Mouse (Mus musculus): Measurements from ENCODE around the gene Cdsn. TPM values are rescaled to one million over a fixed set of nuclear protein-coding genes. Genes with fewer than 3 reads are reported as not detected.

Gene Cdsn
- polyA plus RNA-seq, 1 experiment from 2014 or later: 0.20 TPM

- no peaks in the 10 kb centered on the region for H3K9me3 ChIP-seq (ENCODE audit: control insufficient read depth, low read length)
- H3K9ac ChIP-seq (ENCODE audit: low read depth, low read length): no peak overlapping the region
- no peaks in the 10 kb centered on the region for H3K36me3 ChIP-seq (ENCODE audit: control insufficient read depth, insufficient read depth, low read length)
- DNase-seq (ENCODE audit: low spot score) (no peak), ATAC-seq (ENCODE audit: low FRiP score) (peak; percentile 47; the same call in 1 of the 2 replicates)
- H3K4me1 ChIP-seq (replicated peaks; ENCODE audit: control insufficient read depth, insufficient read depth, low read length): no peaks in the 10 kb centered on the region
- H3K27ac ChIP-seq (ENCODE audit: low read depth, low read length): no peak overlapping the region
- no peak overlapping the region for H3K4me2 ChIP-seq (replicated peaks; ENCODE audit: low read depth, low read length)
- 78% methylated on average over 7 of the region's 7 CpGs for WGBS
- H3K27me3 ChIP-seq (ENCODE audit: control insufficient read depth, insufficient read depth, low read length): no peaks in the 10 kb centered on the region; the same call in 1 of the 2 replicates
- no peak overlapping the region for H3K4me3 ChIP-seq (ENCODE audit: low read depth, low read length)
Observed at GRCm38 (mm10) chr17:35591219-35591578, 39.3 kb downstream of the Cdsn start.

- Histone ChIP-seq H3K27me3 (ENCODE audit: control insufficient read depth, insufficient read depth, low read length) (no peaks in the 10 kb centered on the region; the same call in 1 of the 2 replicates), H3K4me3 (ENCODE audit: low read depth, low read length) (no peak overlapping the region), H3K9ac (ENCODE audit: low read depth, low read length) (no peak overlapping the region), H3K4me2 (replicated peaks; ENCODE audit: low read depth, low read length) (no peak overlapping the region), H3K4me1 (replicated peaks; ENCODE audit: control insufficient read depth, insufficient read depth, low read length) (no peaks in the 10 kb centered on the region), H3K27ac (ENCODE audit: low read depth, low read length) (no peak overlapping the region), H3K36me3 (ENCODE audit: control insufficient read depth, insufficient read depth, low read length) (no peaks in the 10 kb centered on the region), H3K9me3 (ENCODE audit: control insufficient read depth, low read length) (no peaks in the 10 kb centered on the region)
- ATAC-seq (ENCODE audit: low FRiP score) (no peak), DNase-seq (ENCODE audit: low spot score) (no peak)
- WGBS: 92% methylated on average over 15 of the region's 15 CpGs
Observed at GRCm38 (mm10) chr17:35591731-35592130, 39.8 kb downstream of the Cdsn start.

GRCm38 (mm10) chr17:35592131-35592530 is 40.2 kb downstream of the Cdsn start:
- Histone ChIP-seq H3K9ac (ENCODE audit: low read depth, low read length) (no peak overlapping the region), H3K4me3 (ENCODE audit: low read depth, low read length) (no peak overlapping the region), H3K4me1 (replicated peaks; ENCODE audit: control insufficient read depth, insufficient read depth, low read length) (no peaks in the 10 kb centered on the region), H3K4me2 (replicated peaks; ENCODE audit: low read depth, low read length) (no peak overlapping the region), H3K36me3 (ENCODE audit: control insufficient read depth, insufficient read depth, low read length) (no peaks in the 10 kb centered on the region), H3K9me3 (ENCODE audit: control insufficient read depth, low read length) (no peaks in the 10 kb centered on the region), H3K27me3 (ENCODE audit: control insufficient read depth, insufficient read depth, low read length) (no peaks in the 10 kb centered on the region; the same call in 1 of the 2 replicates), H3K27ac (ENCODE audit: low read depth, low read length) (no peak overlapping the region)
- ATAC-seq (ENCODE audit: low FRiP score) (no peak), DNase-seq (ENCODE audit: low spot score) (no peak)
- 88% methylated on average over 9 of the region's 9 CpGs for WGBS

- Histone ChIP-seq H3K4me2 (replicated peaks; ENCODE audit: low read depth, low read length) (no peak overlapping the region), H3K27ac (ENCODE audit: low read depth, low read length) (no peak overlapping the region), H3K27me3 (ENCODE audit: control insufficient read depth, insufficient read depth, low read length) (no peaks in the 10 kb centered on the region), H3K9me3 (ENCODE audit: control insufficient read depth, low read length) (no peaks in the 10 kb centered on the region), H3K4me1 (replicated peaks; ENCODE audit: control insufficient read depth, insufficient read depth, low read length) (no peaks in the 10 kb centered on the region), H3K9ac (ENCODE audit: low read depth, low read length) (no peak overlapping the region), H3K4me3 (ENCODE audit: low read depth, low read length) (no peak overlapping the region), H3K36me3 (ENCODE audit: control insufficient read depth, insufficient read depth, low read length) (no peaks in the 10 kb centered on the region)
- ATAC-seq (ENCODE audit: low FRiP score): no peak
- 48% methylated on average over 4 of the region's 4 CpGs for WGBS
- no peak for DNase-seq (ENCODE audit: low spot score)
Observed at GRCm38 (mm10) chr17:35593786-35594185, 41.9 kb downstream of the Cdsn start.

GRCm38 (mm10) chr17:35594456-35594855 is 42.5 kb downstream of the Cdsn start:
- H3K9me3 ChIP-seq (ENCODE audit: control insufficient read depth, low read length): no peaks in the 10 kb centered on the region
- DNase-seq (ENCODE audit: low spot score) (no peak), ATAC-seq (ENCODE audit: low FRiP score) (no peak)
- H3K4me1 ChIP-seq (replicated peaks; ENCODE audit: control insufficient read depth, insufficient read depth, low read length): no peaks in the 10 kb centered on the region
- no peak overlapping the region for H3K4me3 ChIP-seq (ENCODE audit: low read depth, low read length)
- H3K27ac ChIP-seq (ENCODE audit: low read depth, low read length): no peak overlapping the region
- H3K36me3 ChIP-seq (ENCODE audit: control insufficient read depth, insufficient read depth, low read length): no peaks in the 10 kb centered on the region
- H3K27me3 ChIP-seq (ENCODE audit: control insufficient read depth, insufficient read depth, low read length): no peaks in the 10 kb centered on the region
- WGBS: 91% methylated on average over 7 of the region's 7 CpGs
- no peak overlapping the region for H3K4me2 ChIP-seq (replicated peaks; ENCODE audit: low read depth, low read length)
- H3K9ac ChIP-seq (ENCODE audit: low read depth, low read length): no peak overlapping the region

- Histone ChIP-seq H3K36me3 (ENCODE audit: control insufficient read depth, insufficient read depth, low read length) (no peaks in the 10 kb centered on the region), H3K9me3 (ENCODE audit: control insufficient read depth, low read length) (no peaks in the 10 kb centered on the region), H3K27ac (ENCODE audit: low read depth, low read length) (no peak overlapping the region), H3K4me3 (ENCODE audit: low read depth, low read length) (no peak overlapping the region), H3K4me1 (replicated peaks; ENCODE audit: control insufficient read depth, insufficient read depth, low read length) (no peaks in the 10 kb centered on the region), H3K27me3 (ENCODE audit: control insufficient read depth, insufficient read depth, low read length) (no peaks in the 10 kb centered on the region), H3K9ac (ENCODE audit: low read depth, low read length) (no peak overlapping the region), H3K4me2 (replicated peaks; ENCODE audit: low read depth, low read length) (no peak overlapping the region)
- 92% methylated on average over 3 of the region's 3 CpGs for WGBS
- DNase-seq (ENCODE audit: low spot score) (no peak), ATAC-seq (ENCODE audit: low FRiP score) (no peak)
Observed at GRCm38 (mm10) chr17:35597399-35597798, 45.5 kb downstream of the Cdsn start.

GRCm38 (mm10) chr17:35601249-35601648 is 49.3 kb downstream of the Cdsn start, which contains the start of gene Sfta2:
Gene Sfta2, plus strand, starts transcription at chr17:35601549.
- Histone ChIP-seq H3K4me3 (ENCODE audit: low read depth, low read length) (no peak within 1 kb of the TSS), H3K27ac (ENCODE audit: low read depth, low read length) (no peak within 1 kb of the TSS), H3K27me3 (ENCODE audit: control insufficient read depth, insufficient read depth, low read length) (no peaks in the 10 kb centered on the region), H3K4me1 (replicated peaks; ENCODE audit: control insufficient read depth, insufficient read depth, low read length) (no peaks in the 10 kb centered on the region), H3K9ac (ENCODE audit: low read depth, low read length) (no peak within 1 kb of the TSS), H3K36me3 (ENCODE audit: control insufficient read depth, insufficient read depth, low read length) (no peaks in the 10 kb centered on the region), H3K4me2 (replicated peaks; ENCODE audit: low read depth, low read length) (no peak within 1 kb of the TSS), H3K9me3 (ENCODE audit: control insufficient read depth, low read length) (no peaks in the 10 kb centered on the region)
- DNase-seq (ENCODE audit: low spot score) (no peak), ATAC-seq (ENCODE audit: low FRiP score) (no peak)
- WGBS: 84% methylated on average over 2 of the region's 2 CpGs

GRCm38 (mm10) chr17:35601736-35602354 is 49.9 kb downstream of the Cdsn start:
- ATAC-seq (ENCODE audit: low FRiP score) (no peak), DNase-seq (ENCODE audit: low spot score) (no peak)
- Histone ChIP-seq H3K27me3 (ENCODE audit: control insufficient read depth, insufficient read depth, low read length) (no peaks in the 10 kb centered on the region), H3K36me3 (ENCODE audit: control insufficient read depth, insufficient read depth, low read length) (no peaks in the 10 kb centered on the region), H3K4me3 (ENCODE audit: low read depth, low read length) (no peak overlapping the region), H3K4me2 (replicated peaks; ENCODE audit: low read depth, low read length) (no peak overlapping the region), H3K27ac (ENCODE audit: low read depth, low read length) (no peak overlapping the region), H3K4me1 (replicated peaks; ENCODE audit: control insufficient read depth, insufficient read depth, low read length) (no peaks in the 10 kb centered on the region), H3K9ac (ENCODE audit: low read depth, low read length) (no peak overlapping the region), H3K9me3 (ENCODE audit: control insufficient read depth, low read length) (no peaks in the 10 kb centered on the region)
- WGBS: 76% methylated on average over 8 of the region's 8 CpGs

Data from hindbrain, embryonic 11.5 days (tissue).